Mouse (Mus musculus) hindbrain, postnatal 0 days (tissue): Measurements from ENCODE around the gene Nek4. TPM values are rescaled to one million over a fixed set of nuclear protein-coding genes. Genes with fewer than 3 reads are reported as not detected.

Experiments used
- ATAC-seq: fragments of 200-750 bp; cut with Nextera tagmentation; 2 replicates; pipeline ENCODE4 v1.8.0; 2017; ENCODE audit warnings: mild to moderate bottlenecking, moderate TSS enrichment, moderate library complexity
- DNase-seq: peaks from one replicate; pipeline ENCODE4 v3.0.0-alpha.2; 2015; ENCODE audit warnings: low spot score
- H3K27ac ChIP-seq: fragments of 300-500 bp; sonication (generic); 2 replicates; pipeline ENCODE4 v1.5.1; 2014; ENCODE audit warnings: mild to moderate bottlenecking
- H3K27me3 ChIP-seq: fragments of 300-500 bp; sonication (generic); 2 replicates; pipeline ENCODE4 v1.6.1; 2014; ENCODE audit warnings: low read length, mixed read lengths; ENCODE audit not compliant: insufficient read depth
- H3K36me3 ChIP-seq: fragments of 300-500 bp; sonication (generic); 2 replicates; pipeline ENCODE4 v1.6.1; 2014; ENCODE audit warnings: low read length, mixed read lengths; ENCODE audit not compliant: insufficient read depth
- H3K4me1 ChIP-seq: fragments of 300-500 bp; sonication (generic); 2 replicates; pipeline ENCODE4 v1.6.1; 2014; ENCODE audit warnings: antibody characterized with exemption, low read length, mixed read lengths; ENCODE audit not compliant: insufficient read depth
- H3K4me2 ChIP-seq: fragments of 300-500 bp; sonication (generic); 2 replicates; pipeline ENCODE4 v1.6.1; 2014; ENCODE audit warnings: low read depth, mild to moderate bottlenecking, low read length, moderate library complexity, mixed read lengths
- H3K4me3 ChIP-seq: fragments of 300-500 bp; sonication (generic); 2 replicates; pipeline ENCODE4 v1.5.1; 2014; ENCODE audit warnings: low read length
- H3K9ac ChIP-seq: fragments of 300-500 bp; sonication (generic); replicated peaks from 2 replicates; pipeline ENCODE4 v1.6.1; 2014; ENCODE audit warnings: mild to moderate bottlenecking, low read length, moderate library complexity, mixed read lengths
- H3K9me3 ChIP-seq: fragments of 300-500 bp; sonication (generic); 2 replicates; pipeline ENCODE4 v1.6.1; 2016; ENCODE audit warnings: low read length, mixed read lengths
- CTCF ChIP-seq: IDR thresholded peaks from 2 replicates; pipeline ENCODE4 v1.5.1; 2016; ENCODE audit warnings: antibody characterized with exemption, control low read depth, low read depth
- WGBS: fragments of 180-500 bp; shearing (Covaris S2); extraction: QIAGEN DNeasy Blood & Tissue Kit; methylation state at CpG from one replicate; pipeline ENCODE4 v1.1.7; 2014; 5-methylcytosine and 5-hydroxymethylcytosine counted together
- polyA plus RNA-seq: library from polyadenylated mRNA; unstranded; fragments of >200 nt; fragmentation: Nextera tagmentation; extraction: Ambion mirVana; gene quantifications from 2 replicates; pipeline ENCODE4 v1.2.1, GENCODE M21; 2015
- total RNA-seq: library from RNA; depleted of rRNA; stranded (reverse); fragments of >200 nt; gene quantifications from 2 replicates; pipeline ENCODE4 v1.2.3, GENCODE M21; 2014

The Nek4 gene
- total and polyA plus RNA-seq, 2 experiments from 2014 or later, result 11.8 to 13.3 TPM

DNA sequence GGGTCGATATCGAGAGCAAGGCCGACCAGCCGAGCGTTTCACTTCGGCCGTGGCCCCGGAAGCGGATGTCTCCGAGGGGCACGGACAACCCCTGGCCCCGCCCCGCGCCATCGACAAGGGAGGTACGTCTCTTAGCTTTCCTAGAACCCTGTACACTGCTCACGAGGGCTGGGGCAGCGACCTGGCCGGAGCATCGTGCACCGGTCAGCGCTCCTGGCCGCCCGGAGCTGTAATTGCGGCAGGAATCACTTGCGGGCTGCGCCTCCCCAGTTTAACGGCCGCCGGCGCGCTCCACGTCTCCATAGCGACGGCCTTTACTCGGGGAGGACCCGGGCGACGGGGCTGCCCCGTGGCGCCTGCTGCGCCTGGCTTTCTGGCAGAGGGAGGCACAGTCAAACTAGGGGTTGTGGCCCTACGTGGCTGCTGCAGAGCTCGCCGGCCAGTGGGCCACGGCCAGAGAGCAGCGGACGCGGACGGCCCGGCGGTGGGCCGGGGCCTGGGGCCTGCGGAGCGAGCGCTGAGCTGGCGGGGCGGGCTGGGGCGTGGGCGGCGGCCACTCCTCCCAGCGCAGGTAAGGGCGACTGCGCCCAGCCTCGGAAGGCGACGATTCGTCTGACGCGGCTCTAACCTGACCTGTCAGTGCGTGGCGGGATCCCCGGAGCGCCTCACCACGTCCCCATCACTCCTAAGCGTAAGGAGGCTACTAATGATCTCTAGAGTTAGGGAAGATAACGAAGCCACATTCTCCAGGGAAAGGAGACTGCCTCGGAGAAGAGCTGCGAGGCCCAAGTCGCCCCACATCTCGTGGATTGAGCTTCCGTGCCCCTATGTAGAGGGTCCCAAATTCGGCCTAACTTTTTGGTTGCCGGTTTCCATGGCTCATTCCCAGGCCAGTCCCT, 50.4 kb downstream of the Nek4 start, which contains the start of the genes Glt8d1 and Spcs1:
Gene Glt8d1, plus strand, starts transcription at position 94 of the 899 bp plus-strand sequence.
Gene Spcs1, minus strand, starts transcription at position 366 of the 899 bp plus-strand sequence.
- TF ChIP-seq CTCF, result no peak
- Histone ChIP-seq H3K4me1 (peaks cover 4% of the 10 kb centered on the region), H3K36me3 (peaks cover 5% of the 10 kb centered on the region; the same call in 1 of the 2 replicates), H3K27ac (peak within 1 kb of the TSS; percentile 96), H3K9ac (peak within 1 kb of the TSS; percentile 93), H3K27me3 (no peaks in the 10 kb centered on the region), H3K9me3 (no peaks in the 10 kb centered on the region), H3K4me3 (peak within 1 kb of the TSS; percentile 95), H3K4me2 (peak within 1 kb of the TSS; percentile 69)
- under 1% methylated on average over 83 of the region's 84 CpGs for WGBS
- peak; percentile 95 for ATAC-seq
- DNase-seq, result peak; percentile 87

DNA sequence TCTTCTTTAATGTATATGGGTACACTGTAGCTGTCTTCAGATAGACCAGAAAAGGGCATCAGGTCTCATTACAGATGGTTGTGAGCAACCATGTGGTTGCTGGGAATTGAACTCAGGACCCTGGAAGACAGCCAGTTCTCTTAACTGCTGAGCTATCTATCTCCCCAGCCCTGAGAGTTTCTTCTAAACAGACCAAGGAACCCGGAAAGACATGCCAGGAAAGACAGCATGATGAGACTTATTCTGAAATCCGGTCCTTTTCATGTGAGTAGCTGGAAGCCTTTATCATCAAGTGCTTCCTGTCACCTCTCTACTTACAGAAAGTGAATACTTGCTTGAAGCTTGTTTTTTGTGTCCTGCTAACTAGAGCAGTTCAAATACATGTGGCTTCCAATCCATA, 53.4 kb downstream of the Nek4 start:
- ATAC-seq (no peak), DNase-seq (no peak)
- peaks cover 9% of the 10 kb centered on the region; the same call in 1 of the 2 replicates for H3K36me3 ChIP-seq
- H3K27ac ChIP-seq, result no peak overlapping the region
- no peak overlapping the region for H3K4me3 ChIP-seq
- WGBS, result 93% methylated on average over 2 of the region's 2 CpGs
- no peak for TF ChIP-seq CTCF
- H3K4me1 ChIP-seq, result peaks cover 4% of the 10 kb centered on the region
- H3K9ac ChIP-seq, result no peak overlapping the region
- no peak overlapping the region for H3K4me2 ChIP-seq
- no peaks in the 10 kb centered on the region for H3K27me3 ChIP-seq
- H3K9me3 ChIP-seq, result no peaks in the 10 kb centered on the region

DNA sequence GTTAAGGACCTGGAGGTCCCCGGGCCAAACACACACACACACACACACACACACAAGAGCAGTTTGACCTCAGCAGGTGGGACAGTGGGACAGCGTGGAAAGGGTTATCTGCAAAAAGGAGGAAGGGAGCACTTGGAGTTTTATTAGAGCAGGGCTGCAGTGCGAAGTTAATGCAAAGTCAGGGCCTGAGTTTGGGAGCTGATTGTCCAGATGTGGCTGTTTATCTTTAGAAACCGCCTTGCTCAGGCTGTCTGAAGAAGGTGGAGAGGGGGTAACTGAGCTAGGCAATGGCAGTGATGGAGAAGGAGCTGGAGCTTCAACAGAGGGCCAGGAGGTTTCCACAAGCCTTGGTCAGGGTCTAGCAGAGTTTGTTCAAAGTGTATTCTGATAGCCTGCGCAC, 55.6 kb downstream of the Nek4 start:
- no peak for TF ChIP-seq CTCF
- ATAC-seq, result no peak
- Histone ChIP-seq H3K4me3 (no peak overlapping the region), H3K9me3 (no peaks in the 10 kb centered on the region), H3K9ac (no peak overlapping the region), H3K36me3 (peaks cover 26% of the 10 kb centered on the region), H3K27ac (no peak overlapping the region), H3K27me3 (no peaks in the 10 kb centered on the region), H3K4me1 (peaks cover 4% of the 10 kb centered on the region), H3K4me2 (no peak overlapping the region)
- 88% methylated on average over 5 of the region's 5 CpGs for WGBS
- no peak for DNase-seq

DNA sequence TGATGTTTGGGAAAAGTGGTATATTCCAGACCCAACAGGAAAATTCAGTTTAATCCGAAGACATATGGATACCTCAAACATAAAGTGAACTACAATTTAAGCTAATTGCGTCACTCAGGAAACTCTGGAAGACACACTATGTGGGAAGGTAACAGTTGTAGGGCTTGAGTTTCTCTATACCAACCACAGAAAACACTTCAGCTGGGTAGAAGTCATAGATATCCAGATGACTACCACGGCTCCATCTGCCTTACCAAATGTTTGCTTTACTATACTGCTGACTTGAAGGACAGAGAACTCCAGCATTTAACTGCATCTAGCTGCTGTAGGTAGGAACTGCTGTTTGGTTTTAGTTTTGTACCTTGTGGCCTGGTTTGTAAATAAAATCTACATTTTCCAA, 60.4 kb downstream of the Nek4 start:
- WGBS, result 93% methylated on average over 3 of the region's 3 CpGs
- ATAC-seq (no peak), DNase-seq (no peak)
- Histone ChIP-seq H3K27ac (no peak overlapping the region), H3K27me3 (no peaks in the 10 kb centered on the region), H3K4me3 (no peak overlapping the region), H3K4me2 (no peak overlapping the region), H3K9ac (no peak overlapping the region), H3K36me3 (peaks cover 61% of the 10 kb centered on the region), H3K9me3 (no peaks in the 10 kb centered on the region), H3K4me1 (no peaks in the 10 kb centered on the region)
- no peak for TF ChIP-seq CTCF

DNA sequence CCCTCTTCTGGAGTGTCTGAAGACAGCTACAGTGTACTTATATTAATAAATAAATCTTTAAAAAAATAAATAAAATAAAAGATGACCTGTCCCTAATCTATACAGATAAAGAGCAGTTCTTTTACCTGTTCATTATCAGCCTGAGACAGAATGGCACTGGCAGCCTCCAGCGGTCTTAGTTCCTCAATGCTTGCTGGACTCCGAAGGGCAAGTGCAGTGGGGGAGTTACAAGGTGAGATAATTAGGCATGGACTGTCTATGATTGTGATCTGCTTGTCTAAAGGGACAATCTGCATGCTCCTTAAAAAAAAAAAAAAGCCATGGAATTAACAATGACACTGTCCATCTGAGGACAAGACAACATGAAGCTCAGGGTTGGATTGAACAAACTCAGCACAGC, 62.8 kb downstream of the Nek4 start:
- WGBS, result 97% methylated on average over 2 of the region's 2 CpGs
- no peak for DNase-seq

DNA sequence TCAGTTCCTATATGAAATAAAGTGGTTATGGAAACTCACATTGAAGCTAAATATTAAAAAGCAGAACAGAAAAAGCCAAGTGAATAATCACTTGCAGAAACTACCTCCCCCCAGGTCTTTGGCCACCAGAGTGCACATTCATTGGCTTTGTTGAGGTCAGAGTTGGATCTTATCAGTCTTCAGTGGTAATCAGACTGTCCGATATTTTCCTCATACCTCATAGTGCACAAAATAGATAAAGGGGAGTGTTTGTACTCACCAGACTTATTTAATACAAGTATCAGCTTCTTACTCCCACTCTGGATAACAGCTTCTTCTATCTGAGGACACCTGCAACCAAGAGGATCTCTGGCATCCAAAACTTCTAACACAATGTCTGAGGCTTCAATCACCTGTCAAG, 64.9 kb downstream of the Nek4 start:
- H3K27me3 ChIP-seq, result no peaks in the 10 kb centered on the region
- WGBS, result 92% methylated on average over 1 of the region's 1 CpGs
- H3K36me3 ChIP-seq, result peaks cover 41% of the 10 kb centered on the region
- H3K4me2 ChIP-seq, result no peak overlapping the region
- no peak overlapping the region for H3K9ac ChIP-seq
- DNase-seq (no peak), ATAC-seq (no peak)
- no peak overlapping the region for H3K4me3 ChIP-seq
- no peaks in the 10 kb centered on the region for H3K9me3 ChIP-seq
- no peak overlapping the region for H3K27ac ChIP-seq
- no peak for TF ChIP-seq CTCF
- peaks cover 16% of the 10 kb centered on the region for H3K4me1 ChIP-seq

More for the DNA sequence above, 62.8 kb downstream of the Nek4 start:
- no peak for ATAC-seq
- Histone ChIP-seq H3K4me3 (no peak overlapping the region), H3K27ac (no peak overlapping the region), H3K27me3 (no peaks in the 10 kb centered on the region), H3K36me3 (peaks cover 56% of the 10 kb centered on the region), H3K4me1 (peaks cover 6% of the 10 kb centered on the region; the same call in 1 of the 2 replicates), H3K4me2 (no peak overlapping the region), H3K9me3 (no peaks in the 10 kb centered on the region), H3K9ac (no peak overlapping the region)
- TF ChIP-seq CTCF, result no peak

DNA sequence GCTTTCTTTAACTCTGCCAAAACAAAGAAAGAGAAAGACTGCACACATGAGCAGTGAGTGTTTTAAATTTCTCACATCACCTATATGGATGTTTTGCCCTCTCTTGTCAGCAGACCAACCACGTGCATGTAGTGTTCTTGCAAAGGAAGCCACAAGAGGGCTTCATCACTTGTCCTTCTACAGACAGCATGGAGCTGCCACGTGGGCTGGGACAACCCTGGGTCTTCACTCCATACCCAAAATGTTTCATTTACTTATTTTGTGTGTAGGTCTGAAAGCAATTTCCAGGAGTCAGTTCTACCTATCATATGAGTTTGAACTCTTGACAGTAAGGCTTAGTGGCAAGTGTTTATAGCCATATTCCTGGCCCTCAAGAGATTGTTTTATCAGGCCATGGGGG, 66.7 kb downstream of the Nek4 start:
- Histone ChIP-seq H3K36me3 (peaks cover 30% of the 10 kb centered on the region), H3K4me2 (peak overlapping the region; percentile 80), H3K9ac (peak overlapping the region; percentile 82), H3K4me1 (peaks cover 16% of the 10 kb centered on the region), H3K9me3 (no peaks in the 10 kb centered on the region), H3K4me3 (peak overlapping the region; percentile 78), H3K27ac (no peak overlapping the region; the same call in 1 of the 2 replicates), H3K27me3 (no peaks in the 10 kb centered on the region)
- TF ChIP-seq CTCF, result peak; percentile 59
- DNase-seq (peak; percentile 50), ATAC-seq (peak; percentile 55; the same call in 1 of the 2 replicates)
- 1% methylated on average over 2 of the region's 2 CpGs for WGBS
